Mouse (Mus musculus) embryonic fibroblast, embryonic 13.5 days (primary cell): ENCODE results near the gene Napsa.

Source experiments
- CTCF ChIP-seq: IDR thresholded peaks from 2 replicates; pipeline ENCODE4 v1.5.1; 2011; ENCODE audit warnings: mild to moderate bottlenecking, control low read depth, low read length, moderate library complexity, borderline replicate concordance; ENCODE audit not compliant: insufficient read depth
- POLR2A ChIP-seq: IDR thresholded peaks from 2 replicates; pipeline ENCODE4 v1.6.1; 2011; ENCODE audit warnings: low read depth, mild to moderate bottlenecking, control low read depth, low read length, moderate library complexity

DNA sequence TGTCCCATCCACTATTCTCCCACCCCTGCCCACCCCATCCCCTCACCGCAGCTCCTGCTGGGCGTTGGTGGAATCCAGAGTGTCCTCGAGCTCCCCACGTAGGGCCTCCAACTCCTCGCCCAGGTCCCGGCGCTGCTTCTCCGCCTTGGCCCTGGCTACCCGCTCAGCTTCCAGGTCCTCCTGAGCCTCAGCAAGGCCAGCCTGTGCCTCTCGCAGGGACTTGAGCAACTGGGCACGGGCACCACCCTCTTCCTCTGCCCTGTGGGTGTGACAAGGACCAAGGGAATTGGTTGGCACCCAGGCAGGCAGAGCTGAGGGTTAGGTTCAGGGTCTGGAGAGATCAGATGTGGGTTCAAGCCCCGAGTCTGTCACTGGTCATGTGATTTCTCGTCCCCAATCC is 54.8 kb downstream of the Napsa start:
- TF ChIP-seq POLR2A (no peak), CTCF (no peak)
